Mouse (Mus musculus): Measurements from ENCODE around the gene St6galnac3. TPM values are rescaled to one million over a fixed set of nuclear protein-coding genes. Genes with fewer than 3 reads are reported as not detected.
A peak's percentile ranks its signal among the peaks of the same experiment; 100 is the strongest.

The St6galnac3 gene
- polyA plus RNA-seq, 1 experiment from 2014 or later: 26.6 TPM

- no peak overlapping the region for H3K27ac ChIP-seq (replicated peaks; ENCODE audit: low read depth, low read length)
- ATAC-seq (ENCODE audit: low FRiP score, low TSS enrichment) (no peak), DNase-seq (no peak)
- peaks cover 3% of the 10 kb centered on the region; the same call in 1 of the 2 replicates for H3K4me1 ChIP-seq (ENCODE audit: control insufficient read depth, insufficient read depth, low read length)
- H3K9me3 ChIP-seq (ENCODE audit: control insufficient read depth, low read length): no peaks in the 10 kb centered on the region
- no peaks in the 10 kb centered on the region for H3K36me3 ChIP-seq (ENCODE audit: control insufficient read depth, insufficient read depth, low read length)
- 69% methylated on average over 7 of the region's 7 CpGs for WGBS
- H3K4me3 ChIP-seq (replicated peaks; ENCODE audit: low read depth, low read length): no peak overlapping the region
- H3K9ac ChIP-seq (replicated peaks; ENCODE audit: low read length): no peak overlapping the region
- H3K27me3 ChIP-seq (ENCODE audit: control insufficient read depth, insufficient read depth, low read length): no peaks in the 10 kb centered on the region
- H3K4me2 ChIP-seq (ENCODE audit: low read length): no peak overlapping the region
Measured at GRCm38 (mm10) chr3:153260225-153260933, 464.6 kb downstream of the St6galnac3 start.

GRCm38 (mm10) chr3:153255910-153256309, 469.1 kb downstream of the St6galnac3 start:
- Histone ChIP-seq H3K4me3 (replicated peaks; ENCODE audit: low read depth, low read length) (no peak overlapping the region), H3K9me3 (ENCODE audit: control insufficient read depth, low read length) (no peaks in the 10 kb centered on the region), H3K27ac (replicated peaks; ENCODE audit: low read depth, low read length) (no peak overlapping the region), H3K9ac (replicated peaks; ENCODE audit: low read length) (no peak overlapping the region), H3K4me2 (ENCODE audit: low read length) (no peak overlapping the region), H3K27me3 (ENCODE audit: control insufficient read depth, insufficient read depth, low read length) (no peaks in the 10 kb centered on the region), H3K4me1 (ENCODE audit: control insufficient read depth, insufficient read depth, low read length) (no peaks in the 10 kb centered on the region), H3K36me3 (ENCODE audit: control insufficient read depth, insufficient read depth, low read length) (no peaks in the 10 kb centered on the region)
- 89% methylated on average over 8 of the region's 8 CpGs for WGBS
- no peak for DNase-seq
- ATAC-seq (ENCODE audit: low FRiP score, low TSS enrichment): no peak

GRCm38 (mm10) chr3:153251653-153252052, 473.3 kb downstream of the St6galnac3 start:
- Histone ChIP-seq H3K4me2 (ENCODE audit: low read length) (no peak overlapping the region), H3K4me3 (replicated peaks; ENCODE audit: low read depth, low read length) (no peak overlapping the region), H3K27ac (replicated peaks; ENCODE audit: low read depth, low read length) (no peak overlapping the region), H3K36me3 (ENCODE audit: control insufficient read depth, insufficient read depth, low read length) (no peaks in the 10 kb centered on the region), H3K4me1 (ENCODE audit: control insufficient read depth, insufficient read depth, low read length) (no peaks in the 10 kb centered on the region), H3K9me3 (ENCODE audit: control insufficient read depth, low read length) (no peaks in the 10 kb centered on the region), H3K9ac (replicated peaks; ENCODE audit: low read length) (no peak overlapping the region), H3K27me3 (ENCODE audit: control insufficient read depth, insufficient read depth, low read length) (no peaks in the 10 kb centered on the region)
- ATAC-seq (ENCODE audit: low FRiP score, low TSS enrichment): no peak
- DNase-seq: no peak
- 91% methylated on average over 3 of the region's 3 CpGs for WGBS

GRCm38 (mm10) chr3:153250598-153251257, 474.2 kb downstream of the St6galnac3 start:
- Histone ChIP-seq H3K27ac (replicated peaks; ENCODE audit: low read depth, low read length) (no peak overlapping the region), H3K9me3 (ENCODE audit: control insufficient read depth, low read length) (no peaks in the 10 kb centered on the region), H3K36me3 (ENCODE audit: control insufficient read depth, insufficient read depth, low read length) (no peaks in the 10 kb centered on the region), H3K4me1 (ENCODE audit: control insufficient read depth, insufficient read depth, low read length) (no peaks in the 10 kb centered on the region), H3K9ac (replicated peaks; ENCODE audit: low read length) (no peak overlapping the region), H3K4me2 (ENCODE audit: low read length) (no peak overlapping the region), H3K27me3 (ENCODE audit: control insufficient read depth, insufficient read depth, low read length) (no peaks in the 10 kb centered on the region), H3K4me3 (replicated peaks; ENCODE audit: low read depth, low read length) (no peak overlapping the region)
- DNase-seq (peak; percentile 81), ATAC-seq (ENCODE audit: low FRiP score, low TSS enrichment) (no peak)
- WGBS: 53% methylated on average over 9 of the region's 9 CpGs

- Histone ChIP-seq H3K9ac (replicated peaks; ENCODE audit: low read length) (no peak overlapping the region), H3K4me3 (replicated peaks; ENCODE audit: low read depth, low read length) (no peak overlapping the region), H3K4me2 (ENCODE audit: low read length) (no peak overlapping the region), H3K4me1 (ENCODE audit: control insufficient read depth, insufficient read depth, low read length) (no peaks in the 10 kb centered on the region), H3K27ac (replicated peaks; ENCODE audit: low read depth, low read length) (no peak overlapping the region), H3K9me3 (ENCODE audit: control insufficient read depth, low read length) (no peaks in the 10 kb centered on the region), H3K27me3 (ENCODE audit: control insufficient read depth, insufficient read depth, low read length) (no peaks in the 10 kb centered on the region), H3K36me3 (ENCODE audit: control insufficient read depth, insufficient read depth, low read length) (no peaks in the 10 kb centered on the region)
- no peak for ATAC-seq (ENCODE audit: low FRiP score, low TSS enrichment)
- 76% methylated on average over 2 of the region's 2 CpGs for WGBS
- DNase-seq: no peak
Measured at GRCm38 (mm10) chr3:153248866-153249265, 476.1 kb downstream of the St6galnac3 start.

- Histone ChIP-seq H3K9ac (replicated peaks; ENCODE audit: low read length) (no peak overlapping the region), H3K4me2 (ENCODE audit: low read length) (no peak overlapping the region), H3K27ac (replicated peaks; ENCODE audit: low read depth, low read length) (no peak overlapping the region), H3K4me1 (ENCODE audit: control insufficient read depth, insufficient read depth, low read length) (no peaks in the 10 kb centered on the region), H3K9me3 (ENCODE audit: control insufficient read depth, low read length) (no peaks in the 10 kb centered on the region), H3K27me3 (ENCODE audit: control insufficient read depth, insufficient read depth, low read length) (no peaks in the 10 kb centered on the region), H3K4me3 (replicated peaks; ENCODE audit: low read depth, low read length) (no peak overlapping the region), H3K36me3 (ENCODE audit: control insufficient read depth, insufficient read depth, low read length) (no peaks in the 10 kb centered on the region)
- DNase-seq (no peak), ATAC-seq (ENCODE audit: low FRiP score, low TSS enrichment) (no peak)
- WGBS: 43% methylated on average over 4 of the region's 4 CpGs
Measured at GRCm38 (mm10) chr3:153248029-153248428, 476.9 kb downstream of the St6galnac3 start.

GRCm38 (mm10) chr3:153242524-153242923, 482.4 kb downstream of the St6galnac3 start:
- H3K27me3 ChIP-seq (ENCODE audit: control insufficient read depth, insufficient read depth, low read length): no peaks in the 10 kb centered on the region
- DNase-seq (no peak), ATAC-seq (ENCODE audit: low FRiP score, low TSS enrichment) (no peak)
- no peaks in the 10 kb centered on the region for H3K9me3 ChIP-seq (ENCODE audit: control insufficient read depth, low read length)
- H3K4me3 ChIP-seq (replicated peaks; ENCODE audit: low read depth, low read length): no peak overlapping the region
- peaks cover 7% of the 10 kb centered on the region; the same call in 1 of the 2 replicates for H3K4me1 ChIP-seq (ENCODE audit: control insufficient read depth, insufficient read depth, low read length)
- H3K9ac ChIP-seq (replicated peaks; ENCODE audit: low read length): no peak overlapping the region
- no peak overlapping the region for H3K27ac ChIP-seq (replicated peaks; ENCODE audit: low read depth, low read length)
- H3K4me2 ChIP-seq (ENCODE audit: low read length): no peak overlapping the region
- no peaks in the 10 kb centered on the region for H3K36me3 ChIP-seq (ENCODE audit: control insufficient read depth, insufficient read depth, low read length)
- 78% methylated on average over 5 of the region's 5 CpGs for WGBS

GRCm38 (mm10) chr3:153241134-153241533, 483.8 kb downstream of the St6galnac3 start:
- DNase-seq (no peak), ATAC-seq (ENCODE audit: low FRiP score, low TSS enrichment) (no peak)
- Histone ChIP-seq H3K9me3 (ENCODE audit: control insufficient read depth, low read length) (no peaks in the 10 kb centered on the region), H3K27ac (replicated peaks; ENCODE audit: low read depth, low read length) (no peak overlapping the region), H3K4me2 (ENCODE audit: low read length) (no peak overlapping the region), H3K9ac (replicated peaks; ENCODE audit: low read length) (no peak overlapping the region), H3K4me1 (ENCODE audit: control insufficient read depth, insufficient read depth, low read length) (peaks cover 7% of the 10 kb centered on the region; the same call in 1 of the 2 replicates), H3K27me3 (ENCODE audit: control insufficient read depth, insufficient read depth, low read length) (no peaks in the 10 kb centered on the region), H3K36me3 (ENCODE audit: control insufficient read depth, insufficient read depth, low read length) (no peaks in the 10 kb centered on the region), H3K4me3 (replicated peaks; ENCODE audit: low read depth, low read length) (no peak overlapping the region)
- 83% methylated on average over 4 of the region's 4 CpGs for WGBS

GRCm38 (mm10) chr3:153240366-153240765, 484.6 kb downstream of the St6galnac3 start:
- ATAC-seq (ENCODE audit: low FRiP score, low TSS enrichment) (no peak), DNase-seq (no peak)
- no peak overlapping the region for H3K4me2 ChIP-seq (ENCODE audit: low read length)
- H3K9ac ChIP-seq (replicated peaks; ENCODE audit: low read length): no peak overlapping the region
- H3K9me3 ChIP-seq (ENCODE audit: control insufficient read depth, low read length): no peaks in the 10 kb centered on the region
- WGBS: 65% methylated on average over 4 of the region's 4 CpGs
- H3K27ac ChIP-seq (replicated peaks; ENCODE audit: low read depth, low read length): no peak overlapping the region
- no peaks in the 10 kb centered on the region for H3K36me3 ChIP-seq (ENCODE audit: control insufficient read depth, insufficient read depth, low read length)
- H3K4me1 ChIP-seq (ENCODE audit: control insufficient read depth, insufficient read depth, low read length): peaks cover 7% of the 10 kb centered on the region; the same call in 1 of the 2 replicates
- no peaks in the 10 kb centered on the region for H3K27me3 ChIP-seq (ENCODE audit: control insufficient read depth, insufficient read depth, low read length)
- no peak overlapping the region for H3K4me3 ChIP-seq (replicated peaks; ENCODE audit: low read depth, low read length)

Measured in midbrain, embryonic 14.5 days (tissue).